Mouse (Mus musculus) brain, adult 10 weeks (tissue): ENCODE measurements around the gene Tm4sf1. TPM values are rescaled to one million over a fixed set of nuclear protein-coding genes. Genes with fewer than 3 reads are reported as not detected.

Experiments
- polyA plus RNA-seq: library from polyadenylated mRNA; stranded (reverse); fragments of 350-450 nt; fragmentation: Illumina TruSeq; extraction: RNeasy Lipid Tissue Mini Kit (QIAGEN cat#74804); gene quantifications from one replicate; pipeline ENCODE4 v1.2.3, GENCODE M21; 2015; ENCODE audit warnings: low read depth, low replicate concordance

The Tm4sf1 gene
- 37.9 TPM for polyA plus RNA-seq

DNA sequence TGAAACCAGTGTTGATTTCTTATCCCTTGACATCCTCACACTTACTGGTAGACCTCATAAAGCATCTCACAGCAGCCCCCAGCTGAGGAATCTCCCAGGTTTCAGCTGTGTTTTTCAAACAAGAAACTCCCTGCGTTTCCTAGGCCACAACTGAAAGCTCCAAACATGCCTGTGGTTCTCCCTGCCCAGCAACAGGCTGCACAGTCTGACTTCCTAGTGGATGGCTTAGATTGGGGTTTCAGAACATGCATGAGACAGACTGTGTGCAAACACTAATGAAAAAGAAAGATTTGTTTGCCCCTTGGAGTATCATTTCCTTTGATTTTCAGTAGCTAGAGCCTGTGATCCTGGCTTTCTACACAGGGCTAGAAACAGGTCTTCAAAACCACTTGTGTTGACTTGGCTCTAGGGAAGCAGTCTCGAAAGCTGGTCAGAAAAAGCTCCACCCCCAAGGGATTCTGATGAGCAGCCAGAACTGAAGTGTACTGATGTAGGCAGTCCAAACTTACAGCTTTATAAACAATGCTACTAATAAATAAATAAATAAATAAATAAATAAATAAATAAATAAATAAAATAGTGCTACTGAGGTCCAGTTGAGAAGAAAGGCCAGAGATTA, at the start of gene Tm4sf1:
Gene Tm4sf1, minus strand, starts transcription at position 68 of the 619 bp plus-strand sequence.

Other genes with a start within 250 kb of the Tm4sf1 start
- not detected for gene Tm4sf4, start 123.3 kb upstream of the Tm4sf1 start, polyA plus RNA-seq